Mouse (Mus musculus): ENCODE measurements around the gene Dtx4.

DNA sequence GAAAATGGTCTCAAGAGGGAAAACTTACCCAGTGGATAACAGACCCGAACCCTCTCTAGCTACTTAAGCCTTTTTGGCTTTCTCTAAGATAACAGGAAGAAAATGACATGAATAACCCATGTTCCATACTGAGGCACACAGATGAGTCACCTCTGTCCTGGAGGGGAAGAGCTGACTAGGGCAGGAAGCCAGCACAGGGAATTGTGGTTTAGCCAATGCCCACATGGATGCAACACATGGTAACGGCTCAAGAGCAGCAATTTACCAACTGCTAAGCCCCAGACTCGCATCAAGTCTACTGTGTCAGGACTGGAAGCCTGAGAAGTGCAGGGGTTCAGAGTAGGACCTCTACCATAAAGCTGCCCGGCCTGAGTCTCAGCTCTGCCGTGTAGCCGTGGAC lies 22.9 kb downstream of the Dtx4 start:
- TF ChIP-seq CTCF (IDR thresholded peaks at IDR 0.05; ENCODE audit: borderline replicate concordance, insufficient read depth, low read length) (no peak), POLR2A (IDR thresholded peaks at IDR 0.05; ENCODE audit: low read depth, low read length) (no peak)

Measured in embryonic fibroblast, embryonic 13.5 days (primary cell).